Mouse (Mus musculus) hindbrain, embryonic 15.5 days (tissue): ENCODE measurements around the gene Ptpre. TPM values are rescaled to one million over a fixed set of nuclear protein-coding genes. Genes with fewer than 3 reads are reported as not detected.

Experiments
- ATAC-seq: fragments of 200-750 bp; cut with Nextera tagmentation; 2 replicates; pipeline ENCODE4 v1.8.0; 2017; ENCODE audit warnings: low read depth, moderate number of reproducible peaks, moderate TSS enrichment; ENCODE audit not compliant: low FRiP score
- H3K27ac ChIP-seq: fragments of 300-500 bp; sonication (generic); replicated peaks from 2 replicates; pipeline ENCODE4 v1.5.1; 2015; ENCODE audit warnings: mild to moderate bottlenecking, inconsistent platforms
- H3K27me3 ChIP-seq: fragments of 300-500 bp; sonication (generic); 2 replicates; pipeline ENCODE4 v1.6.1; 2015; ENCODE audit warnings: control low read depth, inconsistent platforms
- H3K36me3 ChIP-seq: fragments of 300-500 bp; sonication (generic); 2 replicates; pipeline ENCODE4 v1.6.1; 2015; ENCODE audit warnings: control low read depth, inconsistent platforms
- H3K4me1 ChIP-seq: fragments of 300-500 bp; sonication (generic); replicated peaks from 2 replicates; pipeline ENCODE4 v1.6.1; 2015; ENCODE audit warnings: control low read depth, inconsistent platforms
- H3K4me2 ChIP-seq: fragments of 300-500 bp; sonication (generic); 2 replicates; pipeline ENCODE4 v1.6.1; 2015; ENCODE audit warnings: moderate library complexity, mild to moderate bottlenecking, inconsistent platforms
- H3K4me3 ChIP-seq: fragments of 300-500 bp; sonication (generic); 2 replicates; pipeline ENCODE4 v1.5.1; 2015; ENCODE audit warnings: mild to moderate bottlenecking, inconsistent platforms
- H3K9ac ChIP-seq: fragments of 300-500 bp; sonication (generic); 2 replicates; pipeline ENCODE4 v1.6.1; 2015; ENCODE audit warnings: inconsistent platforms
- H3K9me3 ChIP-seq: fragments of 300-500 bp; sonication (generic); 2 replicates; pipeline ENCODE4 v1.6.1; 2016; ENCODE audit warnings: control low read depth, inconsistent platforms
- WGBS: fragments of 180-500 bp; shearing (Covaris S2); methylation state at CpG from one replicate; pipeline ENCODE4 v1.1.7; 2015; 5-methylcytosine and 5-hydroxymethylcytosine counted together
- microRNA counts: library from miRNA; unstranded; fragments of <30 nt; microRNA quantifications from one replicate; lab custom pipeline; 2016
- microRNA-seq: library from miRNA; unstranded; fragments of <30 nt; microRNA quantifications from one replicate; pipeline ENCODE4, GENCODE M21; 2016
- polyA plus RNA-seq: library from polyadenylated mRNA; unstranded; fragments of >200 nt; fragmentation: Nextera tagmentation; extraction: Ambion mirVana; gene quantifications from 2 replicates; pipeline ENCODE4 v1.2.1, GENCODE M21; 2015

Gene Ptpre
- polyA plus RNA-seq, 1 experiment from 2014 or later, result 8.4 TPM

GRCm38 (mm10) chr7:135728038-135728437, 190.8 kb downstream of the Ptpre start:
- Histone ChIP-seq H3K9ac (no peak overlapping the region), H3K36me3 (no peaks in the 10 kb centered on the region), H3K4me2 (no peak overlapping the region), H3K27ac (no peak overlapping the region), H3K4me1 (no peaks in the 10 kb centered on the region), H3K27me3 (no peaks in the 10 kb centered on the region), H3K4me3 (no peak overlapping the region), H3K9me3 (no peaks in the 10 kb centered on the region)
- WGBS, result 94% methylated on average over 12 of the region's 12 CpGs
- ATAC-seq, result no peak

GRCm38 (mm10) chr7:135734379-135734778, 197.1 kb downstream of the Ptpre start:
- Histone ChIP-seq H3K4me1 (peaks cover 11% of the 10 kb centered on the region), H3K36me3 (no peaks in the 10 kb centered on the region), H3K9ac (no peak overlapping the region), H3K27ac (no peak overlapping the region), H3K27me3 (no peaks in the 10 kb centered on the region), H3K4me3 (no peak overlapping the region), H3K9me3 (no peaks in the 10 kb centered on the region), H3K4me2 (no peak overlapping the region)
- no peak for ATAC-seq
- 88% methylated on average over 5 of the region's 5 CpGs for WGBS

GRCm38 (mm10) chr7:135734911-135735646, 197.8 kb downstream of the Ptpre start:
- Histone ChIP-seq H3K9me3 (no peaks in the 10 kb centered on the region), H3K9ac (no peak overlapping the region), H3K36me3 (no peaks in the 10 kb centered on the region), H3K4me1 (peaks cover 11% of the 10 kb centered on the region), H3K4me2 (peak overlapping the region; percentile 56), H3K27ac (no peak overlapping the region), H3K4me3 (no peak overlapping the region), H3K27me3 (no peaks in the 10 kb centered on the region)
- ATAC-seq, result peak; percentile 19; the same call in 1 of the 2 replicates
- 89% methylated on average over 9 of the region's 9 CpGs for WGBS

MicroRNA genes within 50 kb of the gene (microRNA counts, 519-probe panel; counts per million panel counts)
- 2,445 counts per million, percentile 37 among the panel's probes with 10 or more counts for microRNA mmu-miR-1962 (lab: Ali Mortazavi, UCI)

Small RNA genes lying within 50 kb of the gene (microRNA-seq; reads per million reads assigned to microRNA genes)
- not detected for gene Mir1962

Other genes with a start within 250 kb of the Ptpre start
- gene Foxi2, start 127.2 kb upstream of the Ptpre start, polyA plus RNA-seq, result 0.09 TPM in 1 of 2 replicates, not detected in the other
- gene Clrn3, start 8.8 kb upstream of the Ptpre start, polyA plus RNA-seq, result not detected in 2 replicates
- 6.4 and 10.0 TPM in 2 replicates for gene Mki67, start 178.9 kb downstream of the Ptpre start, polyA plus RNA-seq